Mouse (Mus musculus): ENCODE results near the gene Gm13030.

- TF ChIP-seq CTCF (IDR thresholded peaks at IDR 0.05; ENCODE audit: extremely low read depth, insufficient read depth, low read length): no peak
- no peak for TF ChIP-seq POLR2A (IDR thresholded peaks at IDR 0.05; ENCODE audit: extremely low read depth, insufficient read depth, low read length)
Observed at GRCm38 (mm10) chr4:138913141-138913787, 39.5 kb upstream of the Gm13030 start.

Data from cortical plate, adult 2 months (tissue).